Mouse (Mus musculus) induced T-regulatory cell, adult 2 months (primary cell): ENCODE results near the gene Sprr2b.
"Not testable (repeated sequence)": the region's sequence is repeated elsewhere in the genome, so short reads cannot be mapped to it uniquely, and the experiment has no call there.

Experiments
- DNase-seq: peaks from one replicate; pipeline ENCODE4 v3.0.0-alpha.2; 2012; ENCODE audit warnings: low read depth

Gene Sprr2b

GRCm38 (mm10) chr3:92316320-92316719 is at the start of gene Sprr2b:
TSS of gene Sprr2b (plus strand) at chr3:92316620.
- DNase-seq = no peak

GRCm38 (mm10) chr3:92271414-92271985 is 44.9 kb upstream of the Sprr2b start:
- not testable (repeated sequence) for DNase-seq

- not testable (repeated sequence) for DNase-seq
These were observed 42.9 kb upstream of the Sprr2b start for GRCm38 (mm10) chr3:92273504-92273903.

GRCm38 (mm10) chr3:92274018-92274417 is 42.4 kb upstream of the Sprr2b start:
- not testable (repeated sequence) for DNase-seq

GRCm38 (mm10) chr3:92279663-92280062 is 36.8 kb upstream of the Sprr2b start:
- not testable (repeated sequence) for DNase-seq

GRCm38 (mm10) chr3:92280963-92281606 is 35.3 kb upstream of the Sprr2b start:
- DNase-seq = not testable (repeated sequence)

- not testable (repeated sequence) for DNase-seq
These were observed 31.3 kb upstream of the Sprr2b start, which contains the start of gene Sprr2a3 for GRCm38 (mm10) chr3:92285101-92285500. TSS of gene Sprr2a3 (plus strand) at chr3:92285417.

GRCm38 (mm10) chr3:92288489-92288888 is 27.9 kb upstream of the Sprr2b start:
- DNase-seq = not testable (repeated sequence)

- DNase-seq = no peak
These were observed 9.0 kb upstream of the Sprr2b start for GRCm38 (mm10) chr3:92307406-92307805.

GRCm38 (mm10) chr3:92317384-92317783 is 964 bp downstream of the Sprr2b start:
- no peak for DNase-seq

GRCm38 (mm10) chr3:92336278-92336677 is 19.9 kb downstream of the Sprr2b start:
- DNase-seq = no peak

GRCm38 (mm10) chr3:92338840-92339239 is 22.4 kb downstream of the Sprr2b start, which contains the start of gene Sprr2d:
TSS of gene Sprr2d (plus strand) at chr3:92339140.
- no peak for DNase-seq

- no peak for DNase-seq
These were observed 35.4 kb downstream of the Sprr2b start, which contains the start of gene Sprr2e for GRCm38 (mm10) chr3:92351843-92352242. TSS of gene Sprr2e (plus strand) at chr3:92352143.

GRCm38 (mm10) chr3:92361619-92362018 is 45.2 kb downstream of the Sprr2b start:
- no peak for DNase-seq

GRCm38 (mm10) chr3:92364887-92365286 is 48.5 kb downstream of the Sprr2b start, which contains the start of gene Sprr2f:
TSS of gene Sprr2f (plus strand) at chr3:92365187.
- no peak for DNase-seq
